Mouse (Mus musculus): ENCODE results near the gene Gm3285. TPM values are rescaled to one million over a fixed set of nuclear protein-coding genes. Genes with fewer than 3 reads are reported as not detected.

Gene Gm3285
- not detected in 2 replicates for polyA plus RNA-seq (2015; fragmentation: Nextera tagmentation; extraction: Ambion mirVana)

GRCm38 (mm10) chr10:77861675-77862074 is at the start of gene Gm3285:
Gene Gm3285, plus strand, starts transcription at chr10:77861975.
- H3K9me3 ChIP-seq (replicated peaks; ENCODE audit: control insufficient read depth, low read length) = no peaks in the 10 kb centered on the region
- H3K27ac ChIP-seq (ENCODE audit: low read length) = no peak within 1 kb of the TSS
- no peak for ATAC-seq (ENCODE audit: insufficient read depth, low FRiP score)
- no peak within 1 kb of the TSS for H3K9ac ChIP-seq (ENCODE audit: low read length)
- no peak within 1 kb of the TSS for H3K4me3 ChIP-seq (replicated peaks; ENCODE audit: low read length)
- WGBS = 49% methylated on average over 7 of the region's 7 CpGs
- H3K27me3 ChIP-seq (ENCODE audit: control insufficient read depth, insufficient read depth, low read length) = no peaks in the 10 kb centered on the region
- H3K4me1 ChIP-seq (ENCODE audit: control insufficient read depth, insufficient read depth, low read length) = no peaks in the 10 kb centered on the region
- no peak within 1 kb of the TSS for H3K4me2 ChIP-seq (ENCODE audit: low read depth, low read length)
- H3K36me3 ChIP-seq (ENCODE audit: control insufficient read depth, insufficient read depth, low read length) = no peaks in the 10 kb centered on the region

- ATAC-seq (ENCODE audit: insufficient read depth, low FRiP score) = no peak
- Histone ChIP-seq H3K4me3 (replicated peaks; ENCODE audit: low read length) (no peak within 1 kb of the TSS), H3K4me1 (ENCODE audit: control insufficient read depth, insufficient read depth, low read length) (no peaks in the 10 kb centered on the region), H3K4me2 (ENCODE audit: low read depth, low read length) (no peak within 1 kb of the TSS), H3K36me3 (ENCODE audit: control insufficient read depth, insufficient read depth, low read length) (no peaks in the 10 kb centered on the region), H3K27me3 (ENCODE audit: control insufficient read depth, insufficient read depth, low read length) (no peaks in the 10 kb centered on the region), H3K9ac (ENCODE audit: low read length) (no peak within 1 kb of the TSS), H3K9me3 (replicated peaks; ENCODE audit: control insufficient read depth, low read length) (no peaks in the 10 kb centered on the region), H3K27ac (ENCODE audit: low read length) (no peak within 1 kb of the TSS)
- 32% methylated on average over 4 of the region's 4 CpGs for WGBS
These were observed 47.4 kb upstream of the Gm3285 start, which contains the start of gene Gm2696 for GRCm38 (mm10) chr10:77814382-77814781. Gene Gm2696, plus strand, starts transcription at chr10:77814682.

DNA sequence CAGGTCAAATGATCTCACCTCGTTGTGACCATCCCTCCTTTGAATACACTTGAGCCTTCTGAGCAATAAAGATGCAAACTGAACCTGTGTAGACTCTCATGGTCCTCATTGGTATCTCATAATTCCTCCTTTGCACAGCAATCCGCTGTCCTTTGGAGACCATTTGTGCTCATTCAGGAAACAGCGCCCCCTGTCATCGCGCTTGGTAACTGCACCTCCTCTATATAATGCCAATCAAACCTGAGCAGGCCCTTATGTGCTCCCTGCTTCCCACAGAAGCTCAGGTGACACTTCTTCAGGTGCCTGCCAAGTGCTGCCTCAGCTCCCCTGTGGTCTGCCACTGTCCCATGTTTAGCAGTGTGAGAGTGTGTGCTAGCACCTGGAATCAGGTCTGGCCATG is 46.3 kb upstream of the Gm3285 start:
- H3K4me1 ChIP-seq (ENCODE audit: control insufficient read depth, insufficient read depth, low read length) = no peaks in the 10 kb centered on the region
- H3K27me3 ChIP-seq (ENCODE audit: control insufficient read depth, insufficient read depth, low read length) = no peaks in the 10 kb centered on the region
- no peak overlapping the region for H3K9ac ChIP-seq (ENCODE audit: low read length)
- WGBS = 27% methylated on average over 5 of the region's 5 CpGs
- H3K4me3 ChIP-seq (replicated peaks; ENCODE audit: low read length) = no peak overlapping the region
- no peak overlapping the region for H3K27ac ChIP-seq (ENCODE audit: low read length)
- no peak overlapping the region for H3K4me2 ChIP-seq (ENCODE audit: low read depth, low read length)
- ATAC-seq (ENCODE audit: insufficient read depth, low FRiP score) = no peak
- H3K36me3 ChIP-seq (ENCODE audit: control insufficient read depth, insufficient read depth, low read length) = no peaks in the 10 kb centered on the region
- H3K9me3 ChIP-seq (replicated peaks; ENCODE audit: control insufficient read depth, low read length) = no peaks in the 10 kb centered on the region

DNA sequence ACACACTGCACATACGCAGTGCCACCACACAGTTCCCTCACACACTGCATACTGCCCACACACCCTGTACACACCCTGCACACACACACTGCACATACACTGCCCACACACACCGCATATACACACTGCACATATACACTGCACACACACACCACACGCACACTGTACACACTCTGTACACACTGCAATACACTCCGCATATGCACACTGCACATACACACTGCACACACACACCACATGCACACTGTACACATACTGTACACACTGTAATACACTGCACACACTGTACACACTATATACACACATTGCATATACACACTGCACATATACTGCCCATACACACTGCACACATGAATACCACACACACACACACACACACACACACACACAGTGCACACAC is 43.3 kb upstream of the Gm3285 start:
- H3K9ac ChIP-seq (ENCODE audit: low read length) = no peak overlapping the region
- H3K4me2 ChIP-seq (ENCODE audit: low read depth, low read length) = no peak overlapping the region
- no peaks in the 10 kb centered on the region for H3K9me3 ChIP-seq (replicated peaks; ENCODE audit: control insufficient read depth, low read length)
- WGBS = 93% methylated on average over 4 of the region's 4 CpGs
- H3K4me3 ChIP-seq (replicated peaks; ENCODE audit: low read length) = no peak overlapping the region
- H3K4me1 ChIP-seq (ENCODE audit: control insufficient read depth, insufficient read depth, low read length) = no peaks in the 10 kb centered on the region
- no peaks in the 10 kb centered on the region for H3K36me3 ChIP-seq (ENCODE audit: control insufficient read depth, insufficient read depth, low read length)
- no peaks in the 10 kb centered on the region for H3K27me3 ChIP-seq (ENCODE audit: control insufficient read depth, insufficient read depth, low read length)
- peak; percentile 44 for ATAC-seq (ENCODE audit: insufficient read depth, low FRiP score)
- H3K27ac ChIP-seq (ENCODE audit: low read length) = no peak overlapping the region

DNA sequence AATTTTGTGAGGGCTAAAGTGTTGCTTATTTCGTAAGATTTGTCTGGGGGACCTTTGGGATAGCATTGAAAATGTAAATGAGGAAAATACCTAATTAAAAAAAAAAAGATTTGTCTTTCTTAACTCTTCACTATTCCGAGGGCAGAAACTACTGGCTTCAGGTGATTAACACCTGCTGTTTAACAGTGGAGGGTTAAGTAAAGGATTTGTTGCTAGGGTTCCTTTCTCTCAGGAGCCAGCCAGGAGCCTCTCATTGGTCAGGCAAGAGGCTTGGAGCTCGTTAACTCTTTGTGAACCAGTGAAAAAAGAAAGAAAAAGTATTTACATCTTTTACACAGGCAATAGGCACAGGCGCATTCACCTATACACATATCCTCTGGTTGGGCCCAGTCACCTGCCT is 42.6 kb upstream of the Gm3285 start:
- Histone ChIP-seq H3K27me3 (ENCODE audit: control insufficient read depth, insufficient read depth, low read length) (no peaks in the 10 kb centered on the region), H3K9ac (ENCODE audit: low read length) (no peak overlapping the region), H3K4me3 (replicated peaks; ENCODE audit: low read length) (no peak overlapping the region), H3K4me2 (ENCODE audit: low read depth, low read length) (no peak overlapping the region), H3K36me3 (ENCODE audit: control insufficient read depth, insufficient read depth, low read length) (no peaks in the 10 kb centered on the region), H3K4me1 (ENCODE audit: control insufficient read depth, insufficient read depth, low read length) (no peaks in the 10 kb centered on the region), H3K9me3 (replicated peaks; ENCODE audit: control insufficient read depth, low read length) (peaks cover 3% of the 10 kb centered on the region; the same call in 1 of the 2 replicates), H3K27ac (ENCODE audit: low read length) (no peak overlapping the region)
- WGBS = 37% methylated on average over 4 of the region's 4 CpGs
- ATAC-seq (ENCODE audit: insufficient read depth, low FRiP score) = no peak

- peak; percentile 24; the same call in 1 of the 2 replicates for ATAC-seq (ENCODE audit: insufficient read depth, low FRiP score)
- Histone ChIP-seq H3K27me3 (ENCODE audit: control insufficient read depth, insufficient read depth, low read length) (no peaks in the 10 kb centered on the region), H3K9ac (ENCODE audit: low read length) (no peak within 1 kb of the TSS), H3K36me3 (ENCODE audit: control insufficient read depth, insufficient read depth, low read length) (no peaks in the 10 kb centered on the region), H3K4me3 (replicated peaks; ENCODE audit: low read length) (no peak within 1 kb of the TSS), H3K27ac (ENCODE audit: low read length) (no peak within 1 kb of the TSS), H3K9me3 (replicated peaks; ENCODE audit: control insufficient read depth, low read length) (peaks cover 3% of the 10 kb centered on the region; the same call in 1 of the 2 replicates), H3K4me1 (ENCODE audit: control insufficient read depth, insufficient read depth, low read length) (no peaks in the 10 kb centered on the region), H3K4me2 (ENCODE audit: low read depth, low read length) (no peak within 1 kb of the TSS)
- WGBS = 52% methylated on average over 6 of the region's 6 CpGs
These were observed 34.8 kb upstream of the Gm3285 start, which contains the start of gene Krtap10-4 for GRCm38 (mm10) chr10:77826951-77827350. Gene Krtap10-4, minus strand, starts transcription at chr10:77827095.

DNA sequence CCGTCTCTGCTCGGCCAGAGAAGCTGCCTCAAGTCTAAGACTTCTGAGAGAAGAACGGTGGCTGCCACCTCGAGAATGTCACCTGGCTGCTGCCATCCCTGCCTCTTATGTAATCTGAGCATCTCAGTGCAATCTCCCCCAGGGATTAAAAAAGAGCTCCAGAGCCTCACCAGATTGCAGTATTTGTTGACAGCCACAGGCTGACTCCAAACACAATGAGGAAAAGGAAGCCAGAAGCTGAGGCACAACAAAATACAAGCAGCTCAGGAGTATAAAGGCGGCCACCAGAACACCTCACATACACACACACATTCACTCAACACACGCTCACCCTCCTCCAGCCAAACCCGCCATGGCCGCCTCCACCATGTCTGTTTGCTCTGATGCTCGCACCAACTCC is 26.1 kb upstream of the Gm3285 start, which contains the start of gene Krtap10-10:
Krtap10-10 (plus strand) TSS at position 301 of the 400 bp plus-strand sequence.
- no peak for ATAC-seq (ENCODE audit: insufficient read depth, low FRiP score)
- Histone ChIP-seq H3K27me3 (ENCODE audit: control insufficient read depth, insufficient read depth, low read length) (no peaks in the 10 kb centered on the region), H3K4me1 (ENCODE audit: control insufficient read depth, insufficient read depth, low read length) (no peaks in the 10 kb centered on the region), H3K4me2 (ENCODE audit: low read depth, low read length) (no peak within 1 kb of the TSS), H3K27ac (ENCODE audit: low read length) (no peak within 1 kb of the TSS), H3K9me3 (replicated peaks; ENCODE audit: control insufficient read depth, low read length) (no peaks in the 10 kb centered on the region), H3K36me3 (ENCODE audit: control insufficient read depth, insufficient read depth, low read length) (no peaks in the 10 kb centered on the region), H3K4me3 (replicated peaks; ENCODE audit: low read length) (no peak within 1 kb of the TSS), H3K9ac (ENCODE audit: low read length) (no peak within 1 kb of the TSS)
- 69% methylated on average over 9 of the region's 9 CpGs for WGBS

- no peak for ATAC-seq (ENCODE audit: insufficient read depth, low FRiP score)
- Histone ChIP-seq H3K9ac (ENCODE audit: low read length) (no peak overlapping the region), H3K27me3 (ENCODE audit: control insufficient read depth, insufficient read depth, low read length) (no peaks in the 10 kb centered on the region), H3K9me3 (replicated peaks; ENCODE audit: control insufficient read depth, low read length) (0 out of 2 replicates have a peak, but pooled peaks cover 3% of the 10 kb centered on the region), H3K4me3 (replicated peaks; ENCODE audit: low read length) (no peak overlapping the region), H3K36me3 (ENCODE audit: control insufficient read depth, insufficient read depth, low read length) (no peaks in the 10 kb centered on the region), H3K4me2 (ENCODE audit: low read depth, low read length) (no peak overlapping the region), H3K27ac (ENCODE audit: low read length) (no peak overlapping the region), H3K4me1 (ENCODE audit: control insufficient read depth, insufficient read depth, low read length) (no peaks in the 10 kb centered on the region)
- 69% methylated on average over 6 of the region's 6 CpGs for WGBS
These were observed 22.8 kb upstream of the Gm3285 start for GRCm38 (mm10) chr10:77839006-77839405.

GRCm38 (mm10) chr10:77846503-77846902 is 15.3 kb upstream of the Gm3285 start, which contains the start of gene Gm36176:
Gene Gm36176, plus strand, starts transcription at chr10:77846803.
- WGBS = 56% methylated on average over 2 of the region's 3 CpGs
- Histone ChIP-seq H3K36me3 (ENCODE audit: control insufficient read depth, insufficient read depth, low read length) (no peaks in the 10 kb centered on the region), H3K27ac (ENCODE audit: low read length) (no peak within 1 kb of the TSS), H3K9ac (ENCODE audit: low read length) (no peak within 1 kb of the TSS), H3K27me3 (ENCODE audit: control insufficient read depth, insufficient read depth, low read length) (no peaks in the 10 kb centered on the region), H3K4me2 (ENCODE audit: low read depth, low read length) (no peak within 1 kb of the TSS), H3K4me3 (replicated peaks; ENCODE audit: low read length) (no peak within 1 kb of the TSS), H3K4me1 (ENCODE audit: control insufficient read depth, insufficient read depth, low read length) (no peaks in the 10 kb centered on the region), H3K9me3 (replicated peaks; ENCODE audit: control insufficient read depth, low read length) (0 out of 2 replicates have a peak, but pooled peaks cover 6% of the 10 kb centered on the region)
- no peak for ATAC-seq (ENCODE audit: insufficient read depth, low FRiP score)

Measured in stomach, embryonic 16.5 days (tissue).